Mouse (Mus musculus) stomach, embryonic 16.5 days (tissue): ENCODE data around the gene Notch2. TPM values are rescaled to one million over a fixed set of nuclear protein-coding genes. Genes with fewer than 3 reads are reported as not detected.

Experiments used
- ATAC-seq: fragments of 200-750 bp; cut with Nextera tagmentation; 2 replicates; pipeline ENCODE4 v1.8.0; 2017; ENCODE audit warnings: moderate number of reproducible peaks, moderate TSS enrichment; ENCODE audit not compliant: insufficient read depth, low FRiP score
- H3K27ac ChIP-seq: fragments of 300-500 bp; sonication (generic); 2 replicates; pipeline ENCODE4 v1.5.1; 2014; ENCODE audit warnings: low read length
- H3K27me3 ChIP-seq: fragments of 300-500 bp; sonication (generic); 2 replicates; pipeline ENCODE4 v1.6.1; 2014; ENCODE audit warnings: low read length, control low read depth, mixed read lengths; ENCODE audit not compliant: control insufficient read depth, insufficient read depth
- H3K36me3 ChIP-seq: fragments of 300-500 bp; sonication (generic); 2 replicates; pipeline ENCODE4 v1.6.1; 2014; ENCODE audit warnings: low read length; ENCODE audit not compliant: control insufficient read depth, insufficient read depth
- H3K4me1 ChIP-seq: fragments of 300-500 bp; sonication (generic); 2 replicates; pipeline ENCODE4 v1.6.1; 2014; ENCODE audit warnings: low read length, control low read depth, mixed read lengths; ENCODE audit not compliant: control insufficient read depth, insufficient read depth
- H3K4me2 ChIP-seq: fragments of 300-500 bp; sonication (generic); 2 replicates; pipeline ENCODE4 v1.6.1; 2014; ENCODE audit warnings: low read depth, low read length, mixed read lengths
- H3K4me3 ChIP-seq: fragments of 300-500 bp; sonication (generic); replicated peaks from 2 replicates; pipeline ENCODE4 v1.5.1; 2014; ENCODE audit warnings: mild to moderate bottlenecking, low read length
- H3K9ac ChIP-seq: fragments of 300-500 bp; sonication (generic); 2 replicates; pipeline ENCODE4 v1.6.1; 2014; ENCODE audit warnings: low read length
- H3K9me3 ChIP-seq: fragments of 300-500 bp; sonication (generic); replicated peaks from 2 replicates; pipeline ENCODE4 v1.6.1; 2016; ENCODE audit warnings: low read length, control low read depth; ENCODE audit not compliant: control insufficient read depth
- WGBS: fragments of 180-500 bp; shearing (Covaris S2); extraction: QIAGEN DNeasy Blood & Tissue Kit; methylation state at CpG from one replicate; pipeline ENCODE4 v1.1.7; 2014; 5-methylcytosine and 5-hydroxymethylcytosine counted together
- polyA plus RNA-seq: library from polyadenylated mRNA; unstranded; fragments of >200 nt; fragmentation: Nextera tagmentation; extraction: Ambion mirVana; gene quantifications from 2 replicates; pipeline ENCODE4 v1.2.1, GENCODE M21; 2015

Notch2 gene
- polyA plus RNA-seq, 1 experiment from 2014 or later = 23.6 TPM

DNA sequence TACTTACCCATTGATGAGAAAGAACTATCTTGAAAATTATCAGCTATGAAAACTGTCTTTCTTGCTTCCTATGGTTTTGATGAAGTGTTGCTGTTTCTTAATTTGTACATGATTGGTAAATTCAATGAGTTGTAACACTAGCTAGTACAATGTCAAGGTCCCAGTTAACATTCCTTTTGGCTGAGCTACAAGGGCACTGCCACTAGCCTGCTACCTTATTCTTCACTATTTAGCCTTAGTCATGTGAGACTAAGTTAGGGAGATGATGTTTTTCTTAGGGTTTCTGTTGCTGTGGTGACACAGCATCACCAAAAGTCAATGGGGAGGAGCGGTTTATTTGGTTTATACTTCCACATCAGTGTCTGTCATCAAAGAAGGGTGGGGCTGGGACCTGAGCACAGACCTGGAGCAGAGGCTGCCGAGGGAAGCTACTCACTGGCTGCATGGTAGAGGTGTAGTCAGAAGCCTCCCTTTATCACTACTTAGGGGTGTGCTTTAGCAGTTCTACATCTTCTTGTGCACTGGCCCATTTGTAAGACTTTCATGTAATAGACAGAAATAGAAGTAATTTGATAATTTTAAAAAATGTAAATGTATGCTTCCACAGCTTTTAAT, 66.4 kb downstream of the Notch2 start:
- no peak overlapping the region for H3K4me3 ChIP-seq
- WGBS = 67% methylated on average over 2 of the region's 2 CpGs
- no peak overlapping the region for H3K9ac ChIP-seq
- peaks cover 8% of the 10 kb centered on the region; the same call in 1 of the 2 replicates for H3K36me3 ChIP-seq
- H3K27ac ChIP-seq = no peak overlapping the region
- H3K4me2 ChIP-seq = no peak overlapping the region
- H3K9me3 ChIP-seq = no peaks in the 10 kb centered on the region
- H3K4me1 ChIP-seq = peaks cover 3% of the 10 kb centered on the region; the same call in 1 of the 2 replicates
- no peaks in the 10 kb centered on the region for H3K27me3 ChIP-seq
- no peak for ATAC-seq

DNA sequence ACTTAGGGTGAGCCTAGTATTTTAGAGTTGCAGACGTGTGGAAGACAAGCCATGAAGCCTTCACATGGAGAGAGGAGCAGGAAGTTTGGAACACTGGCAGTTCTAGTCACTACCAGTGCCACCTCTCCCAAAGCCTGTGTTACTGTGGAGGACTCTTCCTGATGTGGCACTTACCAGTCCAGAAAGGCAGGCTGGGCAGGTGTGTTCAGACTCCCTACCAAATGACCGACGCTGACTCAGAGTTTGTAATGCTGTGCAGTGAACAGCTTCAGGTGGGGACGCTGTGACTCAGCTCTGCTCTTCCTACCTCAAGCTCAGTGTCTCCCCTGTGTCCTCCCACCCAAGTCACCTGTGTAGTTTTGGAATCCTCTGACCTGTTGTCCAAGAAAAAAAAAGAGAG, 67.3 kb downstream of the Notch2 start:
- Histone ChIP-seq H3K4me3 (no peak overlapping the region), H3K36me3 (peaks cover 8% of the 10 kb centered on the region; the same call in 1 of the 2 replicates), H3K9me3 (no peaks in the 10 kb centered on the region), H3K4me2 (no peak overlapping the region), H3K27ac (peak overlapping the region; percentile 4; the same call in 1 of the 2 replicates), H3K9ac (no peak overlapping the region), H3K4me1 (peaks cover 7% of the 10 kb centered on the region), H3K27me3 (no peaks in the 10 kb centered on the region)
- no peak for ATAC-seq
- 89% methylated on average over 4 of the region's 4 CpGs for WGBS

GRCm38 (mm10) chr3:98082188-98082587, 68.9 kb downstream of the Notch2 start:
- ATAC-seq = no peak
- Histone ChIP-seq H3K36me3 (peaks cover 8% of the 10 kb centered on the region; the same call in 1 of the 2 replicates), H3K9ac (no peak overlapping the region), H3K4me2 (no peak overlapping the region), H3K27me3 (no peaks in the 10 kb centered on the region), H3K27ac (no peak overlapping the region), H3K9me3 (no peaks in the 10 kb centered on the region), H3K4me1 (peaks cover 23% of the 10 kb centered on the region), H3K4me3 (no peak overlapping the region)
- 82% methylated on average over 3 of the region's 3 CpGs for WGBS

DNA sequence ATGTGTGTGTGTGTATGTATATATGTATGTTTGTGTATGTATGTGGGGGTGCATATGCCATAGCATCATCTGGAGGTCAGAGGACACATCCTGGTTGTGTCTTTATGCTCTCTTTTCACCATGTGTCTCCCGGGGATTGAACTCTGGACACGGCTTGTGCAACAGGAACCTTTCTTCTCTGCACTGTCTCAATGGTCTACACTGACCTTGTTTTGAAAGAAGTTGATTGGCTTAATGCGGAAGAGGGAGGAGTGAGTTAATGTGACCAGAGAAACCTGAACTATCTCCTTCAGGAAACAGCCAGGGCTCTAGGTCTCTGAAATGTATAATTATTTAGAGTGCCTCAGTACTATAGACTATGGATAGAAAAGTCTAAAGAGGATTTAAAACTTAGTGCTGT, 69.6 kb downstream of the Notch2 start:
- Histone ChIP-seq H3K36me3 (peaks cover 8% of the 10 kb centered on the region; the same call in 1 of the 2 replicates), H3K9me3 (no peaks in the 10 kb centered on the region), H3K27me3 (no peaks in the 10 kb centered on the region), H3K4me1 (peaks cover 23% of the 10 kb centered on the region), H3K4me3 (no peak overlapping the region), H3K4me2 (no peak overlapping the region), H3K27ac (no peak overlapping the region), H3K9ac (no peak overlapping the region)
- WGBS = 84% methylated on average over 3 of the region's 3 CpGs
- ATAC-seq = no peak

DNA sequence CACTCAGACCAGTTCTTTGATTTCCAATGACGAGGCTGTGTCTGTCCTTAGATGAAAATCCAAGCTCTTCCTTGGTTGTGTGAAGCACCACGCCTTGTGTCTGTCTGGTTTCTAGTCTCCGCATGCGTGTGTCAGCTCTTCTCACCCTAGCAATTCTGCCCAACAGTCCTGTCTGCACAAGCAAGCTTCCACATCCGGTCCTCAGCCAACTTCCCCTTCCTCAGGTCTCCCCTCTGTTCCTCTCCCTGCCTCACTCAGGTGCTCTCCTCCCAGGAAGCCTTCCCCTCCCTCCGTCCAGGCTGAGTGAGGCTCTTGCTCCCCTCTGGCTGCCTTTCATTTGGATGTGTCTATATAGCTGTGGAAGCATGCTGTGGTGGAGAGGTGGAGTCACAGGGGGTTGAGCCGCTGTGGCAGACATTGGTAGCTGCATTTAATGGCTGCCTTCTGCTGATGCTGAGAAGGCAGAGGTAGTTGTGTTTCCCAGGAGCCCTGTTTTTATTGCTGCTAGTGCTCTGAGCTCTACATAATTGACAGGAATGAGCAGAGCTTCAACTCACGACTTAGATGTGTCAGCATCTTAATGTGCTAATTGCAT, 70.8 kb downstream of the Notch2 start:
- no peak for ATAC-seq
- Histone ChIP-seq H3K9ac (no peak overlapping the region), H3K27ac (no peak overlapping the region), H3K27me3 (no peaks in the 10 kb centered on the region), H3K4me3 (no peak overlapping the region), H3K4me2 (no peak overlapping the region), H3K9me3 (no peaks in the 10 kb centered on the region), H3K36me3 (peaks cover 8% of the 10 kb centered on the region; the same call in 1 of the 2 replicates), H3K4me1 (peaks cover 23% of the 10 kb centered on the region)
- 68% methylated on average over 8 of the region's 8 CpGs for WGBS

GRCm38 (mm10) chr3:98084870-98085269, 71.5 kb downstream of the Notch2 start:
- Histone ChIP-seq H3K9ac (no peak overlapping the region), H3K4me3 (no peak overlapping the region), H3K9me3 (no peaks in the 10 kb centered on the region), H3K4me1 (peaks cover 29% of the 10 kb centered on the region), H3K4me2 (no peak overlapping the region), H3K27me3 (no peaks in the 10 kb centered on the region), H3K36me3 (peaks cover 8% of the 10 kb centered on the region; the same call in 1 of the 2 replicates), H3K27ac (no peak overlapping the region)
- WGBS = 70% methylated on average over 13 of the region's 13 CpGs
- no peak for ATAC-seq

GRCm38 (mm10) chr3:98085812-98086268, 72.5 kb downstream of the Notch2 start:
- peak; percentile 67 for ATAC-seq
- H3K9me3 ChIP-seq = no peaks in the 10 kb centered on the region
- peak overlapping the region; percentile 16; the same call in 1 of the 2 replicates for H3K4me2 ChIP-seq
- peaks cover 32% of the 10 kb centered on the region for H3K4me1 ChIP-seq
- H3K4me3 ChIP-seq = no peak overlapping the region
- peaks cover 8% of the 10 kb centered on the region; the same call in 1 of the 2 replicates for H3K36me3 ChIP-seq
- H3K9ac ChIP-seq = no peak overlapping the region
- 16% methylated on average over 5 of the region's 5 CpGs for WGBS
- H3K27ac ChIP-seq = peak overlapping the region; percentile 87
- H3K27me3 ChIP-seq = no peaks in the 10 kb centered on the region

DNA sequence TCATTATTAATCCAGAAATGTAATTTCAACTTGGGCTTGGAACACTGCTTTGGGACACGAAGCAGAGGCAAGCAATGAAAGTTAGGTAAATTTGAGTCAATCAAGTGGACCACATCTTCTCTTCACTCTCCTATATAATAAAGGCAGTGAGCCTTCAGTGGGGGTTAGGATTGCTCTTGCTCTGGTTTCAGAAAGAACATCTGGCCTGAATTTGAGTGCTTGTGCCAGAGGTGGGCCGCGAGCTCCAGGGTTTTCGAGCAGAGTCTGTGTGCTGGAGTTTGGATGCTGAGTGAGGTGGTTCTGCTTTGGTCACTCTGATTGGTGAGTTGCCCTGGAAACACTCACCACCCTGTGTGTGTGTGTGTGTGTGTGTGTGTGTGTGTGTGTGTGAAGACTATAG, 73.1 kb downstream of the Notch2 start:
- H3K9me3 ChIP-seq = no peaks in the 10 kb centered on the region
- no peaks in the 10 kb centered on the region for H3K27me3 ChIP-seq
- WGBS = 53% methylated on average over 4 of the region's 4 CpGs
- no peak overlapping the region for H3K4me2 ChIP-seq
- peak; percentile 33; the same call in 1 of the 2 replicates for ATAC-seq
- no peak overlapping the region for H3K9ac ChIP-seq
- peak overlapping the region; percentile 87 for H3K27ac ChIP-seq
- peaks cover 32% of the 10 kb centered on the region for H3K4me1 ChIP-seq
- H3K36me3 ChIP-seq = peaks cover 8% of the 10 kb centered on the region; the same call in 1 of the 2 replicates
- H3K4me3 ChIP-seq = no peak overlapping the region

GRCm38 (mm10) chr3:98086860-98087259, 73.5 kb downstream of the Notch2 start:
- H3K4me3 ChIP-seq = no peak overlapping the region
- H3K36me3 ChIP-seq = peaks cover 8% of the 10 kb centered on the region; the same call in 1 of the 2 replicates
- H3K9me3 ChIP-seq = no peaks in the 10 kb centered on the region
- peak overlapping the region; percentile 87; the same call in 1 of the 2 replicates for H3K27ac ChIP-seq
- H3K9ac ChIP-seq = no peak overlapping the region
- no peak for ATAC-seq
- no peaks in the 10 kb centered on the region for H3K27me3 ChIP-seq
- H3K4me1 ChIP-seq = peaks cover 32% of the 10 kb centered on the region
- H3K4me2 ChIP-seq = no peak overlapping the region
- WGBS = 49% methylated on average over 5 of the region's 5 CpGs
